Mouse (Mus musculus) kidney, postnatal 4 days (tissue): Measurements from ENCODE around the gene Kmt5c.

ENCODE experiments used
- DNase-seq, 2 experiments: peaks; one replicate each; pipeline ENCODE4 v3.0.0; 2021; ENCODE audit warnings: mixed read lengths in 2 of 2

Gene Kmt5c

GRCm38 (mm10) chr7:4739544-4740275 lies at the start of gene Kmt5c:
Gene Kmt5c (plus strand): TSS chr7:4740115.
- peak; percentile 95 to 97 for DNase-seq

GRCm38 (mm10) chr7:4690387-4690786 lies 49.5 kb upstream of the Kmt5c start, which contains the start of gene Brsk1:
Gene Brsk1 (plus strand): TSS chr7:4690604.
- DNase-seq: peak; percentile 88 to 92

- DNase-seq: peak; percentile 29 to 37
These were observed 48.8 kb upstream of the Kmt5c start for GRCm38 (mm10) chr7:4690951-4691653.

GRCm38 (mm10) chr7:4693004-4693403 lies 46.9 kb upstream of the Kmt5c start:
- no peak for DNase-seq

GRCm38 (mm10) chr7:4702334-4702733 lies 37.6 kb upstream of the Kmt5c start:
- DNase-seq: no peak

GRCm38 (mm10) chr7:4703195-4703594 lies 36.7 kb upstream of the Kmt5c start:
- DNase-seq: no peak

- peak; percentile 69 to 76 for DNase-seq
These were observed 34.8 kb upstream of the Kmt5c start for GRCm38 (mm10) chr7:4705098-4705497.

GRCm38 (mm10) chr7:4712594-4712993 lies 27.3 kb upstream of the Kmt5c start:
- no peak for DNase-seq

- no peak for DNase-seq
These were observed 23.0 kb upstream of the Kmt5c start for GRCm38 (mm10) chr7:4716955-4717354.

GRCm38 (mm10) chr7:4719276-4719675 lies 20.6 kb upstream of the Kmt5c start:
- DNase-seq: no peak

- peak; percentile 40 to 51 for DNase-seq
These were observed 16.4 kb upstream of the Kmt5c start for GRCm38 (mm10) chr7:4723508-4723907.

GRCm38 (mm10) chr7:4724359-4724758 lies 15.6 kb upstream of the Kmt5c start:
- no peak for DNase-seq

GRCm38 (mm10) chr7:4725169-4725568 lies 14.7 kb upstream of the Kmt5c start, which contains the start of gene Tmem150b:
Gene Tmem150b (minus strand): TSS chr7:4725249.
- no peak for DNase-seq

GRCm38 (mm10) chr7:4731090-4731489 lies 8.8 kb upstream of the Kmt5c start:
- DNase-seq: no peak

- no peak for DNase-seq
These were observed 6.9 kb upstream of the Kmt5c start for GRCm38 (mm10) chr7:4732968-4733392.

- DNase-seq: no peak
These were observed 823 bp upstream of the Kmt5c start for GRCm38 (mm10) chr7:4739041-4739543.

- DNase-seq: no peak
These were observed 403 bp downstream of the Kmt5c start for GRCm38 (mm10) chr7:4740309-4740727.

GRCm38 (mm10) chr7:4741151-4741550 lies 1.2 kb downstream of the Kmt5c start:
- DNase-seq: peak; percentile 71 to 76

- no peak for DNase-seq
These were observed 2.0 kb downstream of the Kmt5c start for GRCm38 (mm10) chr7:4741672-4742481.

- DNase-seq: no peak
These were observed 2.5 kb downstream of the Kmt5c start for GRCm38 (mm10) chr7:4742482-4742819.

GRCm38 (mm10) chr7:4743354-4743753 lies 3.4 kb downstream of the Kmt5c start:
- peak in 1 of 2 experiments; percentile 41 for DNase-seq

GRCm38 (mm10) chr7:4744886-4745285 lies 5.0 kb downstream of the Kmt5c start:
- no peak for DNase-seq
